Mouse (Mus musculus) heart, adult 9 months (tissue): ENCODE results near the gene Slc9a2.
"Not testable (repeated sequence)": the region's sequence is repeated elsewhere in the genome, so short reads cannot be mapped to it uniquely, and the experiment has no call there.

Source experiments
- DNase-seq, 2 experiments: peaks; one replicate each; pipeline ENCODE4 v3.0.0; 2022; ENCODE audit warnings: low spot score in 2 of 2

Slc9a2 gene

DNA sequence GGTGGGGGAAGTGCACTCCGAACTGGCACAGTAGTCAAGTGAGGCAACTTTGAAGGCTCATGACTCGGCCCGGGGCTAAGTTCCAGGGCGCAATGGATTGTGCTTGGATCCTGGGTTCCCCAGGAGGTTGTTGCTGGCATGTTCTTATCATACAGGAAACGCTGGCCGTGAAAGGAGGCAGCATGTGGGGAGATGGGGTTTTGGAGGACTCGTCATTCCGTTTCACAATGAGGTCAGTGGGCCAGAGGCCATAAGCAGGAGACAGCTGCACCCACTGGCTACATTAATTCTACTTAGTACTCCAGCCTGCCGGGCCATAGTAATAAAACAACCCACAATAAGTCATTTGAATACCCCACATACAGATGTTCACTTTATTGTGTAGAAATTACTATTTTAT lies 34.6 kb downstream of the Slc9a2 start:
- peak; percentile 48 to 56 for DNase-seq

DNA sequence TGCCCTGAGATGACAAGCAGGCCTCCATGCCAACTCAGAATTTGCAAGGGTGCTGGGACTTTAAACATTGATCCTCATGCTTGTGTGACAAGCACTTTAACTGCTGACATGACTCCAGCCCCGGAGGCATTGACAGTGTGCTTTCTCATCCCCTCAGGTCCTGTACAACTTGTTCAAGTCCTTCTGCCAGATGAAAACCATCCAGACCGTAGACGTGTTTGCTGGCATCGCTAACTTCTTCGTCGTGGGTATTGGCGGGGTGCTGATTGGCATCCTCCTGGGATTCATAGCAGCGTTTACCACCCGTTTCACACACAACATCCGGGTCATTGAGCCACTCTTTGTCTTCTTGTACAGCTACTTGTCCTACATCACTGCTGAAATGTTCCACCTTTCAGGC lies 45.7 kb downstream of the Slc9a2 start:
- DNase-seq = no peak

DNA sequence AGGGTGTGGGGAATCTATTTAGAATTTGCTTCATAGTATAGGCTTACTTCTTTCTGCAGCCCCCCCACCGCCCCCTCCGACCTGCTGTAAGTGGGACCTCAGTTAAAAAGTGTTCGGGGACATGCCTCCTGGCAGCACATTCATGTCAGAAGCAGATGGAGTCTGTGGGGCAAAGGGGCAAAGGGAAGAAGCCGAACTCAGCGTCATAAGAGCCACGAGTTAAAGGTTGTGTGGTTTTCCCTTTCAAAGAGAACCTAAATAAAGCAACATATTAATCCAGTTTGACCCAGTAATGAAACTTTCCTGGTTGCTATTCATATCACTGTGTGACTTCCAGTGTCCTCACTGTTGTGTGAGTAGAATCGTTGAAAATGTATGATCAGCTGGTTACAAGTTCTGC lies 47.0 kb downstream of the Slc9a2 start:
- DNase-seq = no peak

DNA sequence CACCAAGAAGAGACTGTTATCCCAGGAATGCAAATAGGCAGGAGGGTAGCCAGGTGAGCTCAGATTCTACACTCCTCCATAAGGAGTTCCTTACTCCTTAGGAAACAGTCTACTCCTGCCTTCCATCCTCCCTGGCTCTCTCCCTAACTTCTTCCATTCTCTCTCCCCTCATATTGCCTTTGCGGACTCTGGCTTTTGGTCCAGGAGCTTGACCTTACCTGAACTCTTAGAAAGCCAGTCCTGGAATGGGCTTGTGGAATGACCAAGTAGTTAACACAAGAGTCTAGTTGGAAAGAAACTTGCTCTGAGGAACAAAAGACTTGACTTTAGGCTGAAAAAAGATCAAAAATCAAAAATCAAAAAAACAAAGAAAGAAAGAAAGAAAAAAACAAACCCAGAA lies 48.3 kb downstream of the Slc9a2 start:
- DNase-seq = no peak

DNA sequence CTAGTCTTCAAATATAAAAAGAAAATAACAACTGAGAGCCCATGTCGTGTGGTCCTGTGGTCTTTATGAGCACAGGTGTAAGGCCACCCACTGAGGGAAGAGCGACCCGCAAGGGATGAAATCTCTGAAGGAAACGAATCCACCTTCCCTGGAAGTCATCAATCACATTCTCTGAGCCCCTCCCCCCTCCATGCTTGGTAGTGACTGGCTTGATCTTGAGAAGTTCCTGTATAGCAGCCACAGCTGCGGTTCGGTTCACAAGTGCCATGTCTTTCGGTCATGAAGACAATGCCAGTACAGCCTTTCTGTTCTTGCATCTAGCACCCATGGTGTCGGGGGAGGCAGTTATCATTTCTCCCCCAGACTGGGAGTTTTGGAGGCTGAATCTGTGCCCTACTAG lies 57.3 kb downstream of the Slc9a2 start:
- DNase-seq = no peak

DNA sequence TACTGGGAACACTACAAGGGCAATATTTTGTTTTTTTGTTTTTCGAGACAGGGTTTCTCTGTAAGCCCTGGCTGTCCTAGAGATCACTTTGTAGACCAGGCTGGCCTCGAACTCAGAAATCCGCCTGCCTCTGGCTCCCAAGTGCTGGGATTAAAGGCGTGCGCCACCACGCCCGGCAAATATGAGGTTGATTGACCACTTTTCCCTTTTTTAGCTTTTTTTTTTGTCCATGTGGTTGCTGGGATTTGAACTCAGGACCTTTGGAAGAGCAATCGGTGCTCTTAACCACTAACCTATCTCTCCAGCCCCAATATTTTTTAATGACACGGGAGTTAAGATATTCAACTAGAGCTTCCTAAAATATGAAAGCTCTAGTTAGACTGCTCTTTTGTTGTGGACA lies 57.9 kb downstream of the Slc9a2 start:
- DNase-seq = not testable (repeated sequence)

DNA sequence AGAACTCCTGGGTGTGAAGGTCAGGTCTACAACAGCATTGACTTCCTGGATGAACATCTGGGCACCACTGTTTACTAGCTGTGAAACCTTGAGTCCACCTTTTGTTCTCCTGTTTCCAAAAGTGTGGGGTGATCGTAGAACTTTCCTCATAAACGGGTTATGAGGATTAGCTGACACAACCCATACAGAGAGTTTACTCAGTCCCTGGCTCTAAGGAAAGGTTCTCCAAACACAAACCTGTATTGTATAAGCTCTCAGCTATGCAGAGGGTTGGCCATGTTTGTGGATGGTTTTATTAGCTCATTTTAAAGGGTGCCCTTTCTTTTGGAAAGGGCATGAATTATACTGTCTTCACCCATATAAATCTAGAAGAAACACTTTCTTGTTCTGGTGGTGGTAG lies 60.4 kb downstream of the Slc9a2 start:
- DNase-seq = no peak

DNA sequence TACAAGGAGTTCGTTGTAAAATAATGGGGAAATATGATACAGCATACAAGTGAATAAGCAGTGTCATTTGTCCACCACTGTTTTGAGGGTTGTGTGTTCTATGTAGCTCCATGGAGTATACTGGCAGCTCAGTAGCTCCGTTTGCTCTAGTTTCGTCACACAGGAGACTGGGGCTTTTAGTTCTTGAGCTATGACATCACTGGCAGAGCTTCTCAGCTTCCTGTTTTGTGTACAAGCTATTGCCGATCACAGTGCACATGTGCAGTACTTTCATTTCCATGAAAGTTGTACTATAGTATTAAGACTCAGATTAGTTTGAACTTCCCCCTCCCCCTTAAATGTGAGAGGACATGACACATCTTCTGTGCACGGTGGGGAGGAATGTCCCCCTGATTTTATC lies 65.7 kb downstream of the Slc9a2 start:
- DNase-seq = no peak

- DNase-seq = no peak
Observed at GRCm38 (mm10) chr1:40759751-40760445, 79.5 kb downstream of the Slc9a2 start.

DNA sequence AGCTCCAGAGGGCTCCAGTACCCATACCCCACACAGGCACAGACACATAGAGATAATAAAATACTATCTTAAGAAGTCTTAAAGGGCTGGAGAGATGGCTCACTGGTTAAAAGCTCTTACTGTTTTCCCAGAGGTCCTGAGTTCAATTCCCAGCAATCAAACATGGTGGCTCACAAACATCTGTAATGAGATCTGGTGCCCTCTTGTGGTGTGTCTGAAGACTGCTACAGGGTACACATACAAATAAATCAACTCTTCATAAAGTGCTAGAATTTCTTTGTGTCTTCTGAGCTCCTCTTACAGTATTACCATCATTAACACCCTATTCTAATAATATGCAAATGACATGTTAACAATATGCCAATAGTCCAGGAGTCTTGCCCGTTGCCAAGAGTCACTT lies 83.7 kb downstream of the Slc9a2 start:
- no peak for DNase-seq

GRCm38 (mm10) chr1:40764701-40765275 lies 84.4 kb downstream of the Slc9a2 start:
- no peak for DNase-seq

GRCm38 (mm10) chr1:40765521-40765920 lies 85.1 kb downstream of the Slc9a2 start:
- no peak for DNase-seq

DNA sequence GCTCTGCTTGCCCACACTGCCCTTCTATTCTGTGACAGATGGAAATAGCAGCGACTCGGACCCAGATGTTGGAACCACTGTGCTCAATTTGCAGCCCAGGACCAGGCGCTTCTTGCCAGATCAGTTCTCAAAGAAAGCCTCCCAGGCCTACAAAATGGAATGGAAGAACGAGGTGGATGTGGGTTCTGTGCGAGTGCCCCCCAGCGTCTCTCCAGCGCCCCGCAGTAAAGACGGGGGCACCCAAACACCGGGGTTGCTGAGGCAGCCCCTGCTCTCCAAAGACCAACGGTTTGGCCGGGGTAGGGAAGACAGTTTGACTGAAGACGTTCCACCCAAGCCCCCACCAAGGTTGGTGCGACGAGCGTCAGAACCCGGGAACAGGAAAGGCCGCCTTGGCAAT lies 87.2 kb downstream of the Slc9a2 start:
- DNase-seq = no peak

DNA sequence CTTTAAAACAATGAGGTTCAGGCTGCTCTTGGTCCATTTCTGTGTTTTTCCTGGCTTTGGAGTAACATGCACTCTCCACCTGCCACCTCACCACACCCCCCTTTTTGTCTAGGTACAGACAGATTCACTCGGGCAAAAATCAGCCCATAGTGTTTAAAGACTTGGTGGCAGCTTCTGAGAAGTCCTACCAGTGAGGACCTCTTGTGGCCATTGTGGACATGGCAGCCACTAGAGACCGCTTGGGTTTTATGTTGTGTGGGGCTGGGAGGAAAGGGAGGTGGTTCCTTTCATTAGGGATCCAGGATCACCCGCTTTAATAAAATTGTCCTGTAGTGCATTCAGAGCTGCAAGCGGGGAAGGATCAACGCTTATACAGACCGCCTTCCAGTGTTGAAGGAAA lies 88.2 kb downstream of the Slc9a2 start:
- peak in 1 of 2 experiments; percentile 10 for DNase-seq

DNA sequence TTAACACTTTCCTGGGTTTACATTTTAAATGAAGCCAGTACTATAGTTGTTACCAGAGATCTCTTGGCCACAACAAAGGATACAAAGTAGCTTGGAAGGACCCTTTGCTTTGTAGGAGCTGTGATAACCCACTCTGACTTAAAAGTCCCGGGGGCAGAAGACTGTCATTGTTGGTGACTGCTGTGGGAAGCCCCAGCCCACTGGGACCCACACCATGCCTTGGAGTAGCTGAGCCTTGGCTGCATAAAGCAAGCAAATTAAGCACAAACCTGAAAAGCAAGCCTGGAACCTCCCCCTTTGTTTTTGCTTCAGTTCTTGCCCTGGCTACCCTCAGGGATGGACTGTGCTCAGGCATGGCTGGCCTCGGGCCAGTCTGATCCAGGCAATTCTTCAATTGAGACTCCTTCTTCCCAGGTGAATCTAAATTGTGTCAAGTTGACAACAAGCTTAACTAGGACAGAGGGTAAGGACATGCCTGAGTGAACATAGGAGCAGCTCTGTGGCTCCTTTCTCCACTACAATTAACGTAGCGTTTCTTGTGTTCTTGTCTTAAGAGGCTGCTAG lies 89.0 kb downstream of the Slc9a2 start:
- DNase-seq = no peak

DNA sequence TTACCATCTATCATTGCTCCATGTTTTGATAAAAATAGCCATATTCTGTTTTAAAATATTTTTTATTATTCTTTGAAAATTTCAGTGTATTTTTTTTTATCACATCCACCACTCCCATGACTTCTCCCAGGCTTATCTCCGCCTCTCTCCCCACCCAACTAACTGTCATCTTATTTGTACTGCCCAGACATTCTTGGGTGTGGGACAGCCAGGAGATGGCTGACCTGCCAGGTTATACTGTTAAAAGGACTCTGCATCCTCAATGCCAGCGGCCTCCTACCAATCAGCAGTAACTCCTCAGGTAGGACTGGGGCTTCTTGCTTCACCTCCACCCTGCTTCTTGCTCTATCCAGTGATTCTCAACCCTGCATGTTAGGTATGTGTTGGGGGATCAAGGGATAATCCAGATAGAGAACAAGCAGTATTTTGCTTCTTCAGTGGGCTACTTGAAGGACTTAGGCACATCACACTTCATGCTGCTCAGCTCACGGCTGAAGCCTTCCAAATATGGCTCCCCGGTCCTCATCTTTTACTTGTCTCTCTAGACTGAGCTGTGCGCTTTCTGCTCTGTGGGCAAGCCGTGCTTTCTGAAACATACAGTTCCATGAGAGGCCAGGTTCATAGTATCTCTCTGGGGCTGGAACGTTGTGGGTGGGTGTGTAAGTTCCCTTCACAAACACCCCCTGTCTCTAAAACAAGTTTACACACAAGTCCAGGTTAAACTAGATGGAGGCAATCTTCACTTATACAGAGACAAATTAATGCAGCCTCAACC lies 91.0 kb downstream of the Slc9a2 start:
- DNase-seq = no peak

DNA sequence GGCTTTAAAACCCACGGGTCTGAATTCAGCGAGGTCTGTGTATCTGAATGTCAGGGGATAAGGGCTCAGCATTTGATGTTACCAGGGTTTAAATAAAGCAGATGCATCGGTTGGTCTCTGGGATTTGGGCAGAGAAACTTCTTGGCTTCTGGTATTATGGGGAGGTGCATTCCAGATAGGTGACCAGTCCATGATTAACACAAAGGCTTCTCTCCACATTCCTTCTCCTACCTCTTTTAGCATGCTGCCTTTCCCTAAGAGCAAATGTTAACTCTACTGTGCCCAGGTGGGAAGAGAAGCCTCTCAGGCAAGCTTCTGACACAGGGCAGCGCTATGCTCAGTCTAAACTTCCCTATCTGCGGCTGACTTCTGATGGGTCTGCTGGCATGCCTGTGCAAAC lies 92.9 kb downstream of the Slc9a2 start:
- no peak for DNase-seq

GRCm38 (mm10) chr1:40774040-40774439 lies 93.7 kb downstream of the Slc9a2 start:
- DNase-seq = no peak

GRCm38 (mm10) chr1:40776102-40776501 lies 95.7 kb downstream of the Slc9a2 start:
- no peak for DNase-seq

GRCm38 (mm10) chr1:40776763-40777162 lies 96.4 kb downstream of the Slc9a2 start:
- no peak for DNase-seq

DNA sequence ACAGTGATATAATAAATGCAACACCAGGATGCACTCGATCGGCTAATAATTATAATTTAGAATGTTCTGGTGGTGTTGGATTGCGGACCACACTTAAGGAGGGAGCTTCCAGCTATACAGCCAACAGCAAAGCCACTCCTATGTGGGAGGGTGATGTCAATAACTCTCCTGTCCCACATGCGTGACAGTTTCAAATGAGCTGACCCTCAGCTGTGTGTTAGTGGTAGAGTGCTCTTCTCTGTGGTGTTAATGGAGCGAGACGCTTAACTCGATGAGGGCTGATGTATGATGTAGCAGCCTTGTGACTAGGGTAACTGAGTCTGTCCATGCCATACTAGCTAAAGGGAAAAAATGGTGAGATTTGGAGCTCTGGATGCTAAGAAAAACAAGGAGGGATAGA lies 103.1 kb downstream of the Slc9a2 start:
- DNase-seq = no peak

DNA sequence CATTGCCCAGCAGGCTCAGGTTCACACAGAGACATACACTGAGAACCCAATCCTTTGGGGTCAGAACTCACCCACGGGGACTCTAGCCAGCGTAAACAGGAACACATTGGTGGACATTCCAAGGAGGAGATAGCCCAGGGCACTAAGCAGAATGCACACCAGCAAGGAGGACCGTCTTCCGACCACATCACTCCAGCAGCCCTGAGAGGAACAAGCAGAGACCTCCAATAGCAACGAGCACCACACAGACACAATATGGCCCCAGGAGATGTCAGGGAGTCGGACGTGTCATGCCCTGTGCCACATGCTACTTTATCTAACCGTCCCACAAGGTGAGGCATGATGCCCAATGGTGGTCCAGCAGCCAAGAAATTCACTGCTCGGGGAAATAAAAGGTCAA lies 103.9 kb downstream of the Slc9a2 start:
- no peak for DNase-seq
